Mouse (Mus musculus) liver, adult 2 months (tissue): ENCODE results near the gene Atp13a3.

Experiments used
- CTCF ChIP-seq: fragments of 200-500 bp; IDR thresholded peaks from 2 replicates; pipeline ENCODE4 v1.5.1; 2011; ENCODE audit warnings: low read depth, low read length, control low read depth
- POLR2A ChIP-seq: fragments of 200-500 bp; IDR thresholded peaks from 2 replicates; pipeline ENCODE4 v1.6.1; 2011; ENCODE audit warnings: low read length, control low read depth; ENCODE audit not compliant: insufficient read depth; ENCODE audit errors: extremely low read depth

DNA sequence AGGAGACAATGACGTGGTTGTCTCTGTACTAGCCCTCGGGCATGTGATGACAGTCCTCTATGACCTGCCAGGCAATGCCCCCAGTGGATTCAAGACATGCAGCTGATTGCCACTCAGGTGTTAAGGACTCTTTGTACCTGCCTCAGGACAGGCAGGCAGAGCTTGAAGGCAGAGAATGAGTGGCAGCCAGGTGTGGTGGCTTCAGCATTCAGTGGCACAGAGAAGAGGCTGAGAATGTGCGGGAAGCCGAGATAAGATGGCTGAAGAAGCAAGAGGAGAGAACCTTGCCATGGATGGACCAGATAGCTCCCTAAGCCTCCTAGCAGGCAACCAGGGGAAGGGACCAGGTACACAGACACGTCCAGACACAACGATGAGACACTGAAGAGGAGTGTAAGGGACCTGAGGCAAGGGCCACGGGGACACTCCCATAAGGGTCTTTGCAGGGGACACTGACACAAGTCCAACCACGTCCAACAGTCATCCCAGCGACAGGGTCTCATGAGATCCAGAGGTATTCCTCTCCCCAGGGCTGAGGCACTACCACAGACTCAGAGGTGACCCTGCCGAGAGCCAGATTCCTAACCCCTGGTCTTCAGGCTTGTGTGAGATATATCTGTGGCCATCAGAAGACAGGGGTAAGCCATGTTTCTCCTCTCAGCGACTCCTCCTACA is 109.0 kb downstream of the Atp13a3 start:
- TF ChIP-seq POLR2A (no peak), CTCF (no peak)
